Mouse (Mus musculus): ENCODE measurements around the gene Pex14. TPM values are rescaled to one million over a fixed set of nuclear protein-coding genes. Genes with fewer than 3 reads are reported as not detected.

The Pex14 gene
- polyA plus RNA-seq, 1 experiment from 2014 or later: 53.9 TPM

DNA sequence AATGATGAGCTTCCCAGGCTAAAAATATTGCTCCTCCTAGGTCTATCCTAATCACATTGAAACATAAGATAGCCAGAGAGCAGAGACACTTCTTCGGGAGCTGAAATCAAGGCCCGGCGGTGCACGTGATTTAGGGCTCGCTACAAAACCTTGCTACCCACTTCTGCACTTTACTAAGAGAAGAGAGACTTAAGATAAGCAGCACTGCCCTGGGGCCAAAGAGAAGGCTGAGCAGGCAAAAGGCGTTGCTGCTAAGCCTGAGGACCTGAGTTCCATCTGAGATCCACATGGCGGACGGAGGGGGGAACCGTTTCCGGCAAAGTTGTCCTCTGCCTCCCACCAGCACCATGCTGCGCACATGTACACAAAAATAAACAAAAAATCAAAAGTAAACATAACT lies 1.1 kb downstream of the Pex14 start:
- WGBS: 22% methylated on average over 11 of the region's 11 CpGs
- peak overlapping the region; percentile 95 for H3K9ac ChIP-seq (replicated peaks)
- H3K27me3 ChIP-seq: no peaks in the 10 kb centered on the region
- H3K4me1 ChIP-seq: peaks cover 16% of the 10 kb centered on the region
- ATAC-seq (ENCODE audit: low FRiP score, low read depth): no peak
- H3K36me3 ChIP-seq: peaks cover 7% of the 10 kb centered on the region; the same call in 1 of the 2 replicates
- no peak overlapping the region for H3K27ac ChIP-seq (replicated peaks)
- H3K9me3 ChIP-seq: no peaks in the 10 kb centered on the region
- peak overlapping the region; percentile 96 for H3K4me2 ChIP-seq (replicated peaks)
- peak overlapping the region; percentile 100 for H3K4me3 ChIP-seq

DNA sequence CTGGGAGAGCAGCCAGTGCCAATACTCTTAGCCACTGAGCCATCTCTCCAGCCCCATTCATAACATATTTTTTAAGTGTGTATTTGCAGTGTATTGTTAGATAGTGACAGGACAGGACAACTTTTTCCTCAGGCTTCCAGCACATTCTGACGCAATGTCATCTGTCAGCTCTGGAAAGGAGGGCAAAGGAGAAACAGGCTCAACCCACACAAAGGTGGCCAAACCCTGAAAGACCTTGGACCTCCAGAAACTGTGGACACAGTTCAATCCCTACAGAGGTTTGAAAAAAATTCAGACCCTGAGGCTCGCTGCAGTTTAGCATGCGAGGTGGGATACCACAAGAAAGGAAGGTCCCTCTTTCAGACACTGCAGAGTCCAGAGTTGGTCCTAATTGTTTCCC lies 1.7 kb downstream of the Pex14 start:
- peaks cover 16% of the 10 kb centered on the region for H3K4me1 ChIP-seq
- no peaks in the 10 kb centered on the region for H3K27me3 ChIP-seq
- H3K9ac ChIP-seq (replicated peaks): no peak overlapping the region
- no peak for ATAC-seq (ENCODE audit: low FRiP score, low read depth)
- no peak overlapping the region for H3K27ac ChIP-seq (replicated peaks)
- H3K9me3 ChIP-seq: no peaks in the 10 kb centered on the region
- no peak overlapping the region for H3K4me2 ChIP-seq (replicated peaks)
- peaks cover 11% of the 10 kb centered on the region for H3K36me3 ChIP-seq
- WGBS: 79% methylated on average over 3 of the region's 3 CpGs
- 0 out of 2 replicates have a peak overlapping the region, but pooled peaks have one; percentile 100 for H3K4me3 ChIP-seq

GRCm38 (mm10) chr4:149091364-149091763 lies 8.3 kb downstream of the Pex14 start:
- H3K27ac ChIP-seq (replicated peaks): no peak overlapping the region
- no peaks in the 10 kb centered on the region for H3K4me1 ChIP-seq
- no peak overlapping the region for H3K4me2 ChIP-seq (replicated peaks)
- H3K27me3 ChIP-seq: no peaks in the 10 kb centered on the region
- WGBS: 92% methylated on average over 8 of the region's 8 CpGs
- H3K9ac ChIP-seq (replicated peaks): no peak overlapping the region
- H3K9me3 ChIP-seq: no peaks in the 10 kb centered on the region
- ATAC-seq (ENCODE audit: low FRiP score, low read depth): no peak
- H3K36me3 ChIP-seq: peaks cover 19% of the 10 kb centered on the region
- H3K4me3 ChIP-seq: no peak overlapping the region

DNA sequence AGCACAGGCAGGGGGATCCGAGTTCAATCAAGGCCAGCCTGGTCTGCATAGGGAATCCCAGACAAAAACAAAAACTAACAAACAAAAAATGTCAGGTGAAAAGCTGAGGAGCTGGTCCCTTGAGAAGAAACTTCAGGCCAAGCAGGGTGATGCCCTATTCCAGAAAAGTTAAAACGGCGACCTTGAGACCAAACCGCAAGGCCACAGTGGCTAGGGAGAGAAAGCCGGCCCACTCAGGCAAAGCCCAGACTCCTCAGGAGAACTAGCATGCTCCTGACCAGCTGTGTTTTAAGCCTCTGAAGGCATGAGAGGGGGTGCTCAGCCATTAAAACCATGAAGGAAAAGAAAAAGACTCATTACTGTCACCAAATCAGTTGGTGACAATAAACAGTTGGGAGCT lies 14.3 kb downstream of the Pex14 start:
- H3K4me2 ChIP-seq (replicated peaks): no peak overlapping the region
- no peak overlapping the region for H3K9ac ChIP-seq (replicated peaks)
- no peak overlapping the region for H3K4me3 ChIP-seq
- H3K9me3 ChIP-seq: no peaks in the 10 kb centered on the region
- no peak overlapping the region for H3K27ac ChIP-seq (replicated peaks)
- no peaks in the 10 kb centered on the region for H3K27me3 ChIP-seq
- no peak for ATAC-seq (ENCODE audit: low FRiP score, low read depth)
- 80% methylated on average over 5 of the region's 5 CpGs for WGBS
- H3K4me1 ChIP-seq: no peaks in the 10 kb centered on the region
- H3K36me3 ChIP-seq: no peaks in the 10 kb centered on the region

DNA sequence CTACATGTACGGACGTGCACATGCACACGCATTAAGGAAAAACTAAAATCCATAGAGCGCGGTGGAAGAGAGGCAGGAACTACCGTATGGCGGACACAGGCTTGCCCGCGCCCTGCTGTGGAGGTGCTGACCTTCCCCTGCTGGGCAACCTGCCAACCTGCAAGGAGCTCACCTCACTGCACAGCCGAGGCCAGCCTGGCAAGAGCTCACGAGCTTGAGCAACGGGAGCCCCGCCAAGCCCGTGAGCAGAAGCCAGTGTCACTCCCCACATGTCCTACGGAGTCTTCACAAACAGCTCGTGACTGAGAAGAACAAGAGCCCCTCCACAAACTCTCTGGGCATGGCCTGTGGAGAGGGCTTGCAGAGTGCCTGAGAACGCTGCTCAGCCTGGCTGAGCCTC lies 18.1 kb downstream of the Pex14 start:
- WGBS: 84% methylated on average over 17 of the region's 17 CpGs
- H3K27ac ChIP-seq (replicated peaks): no peak overlapping the region
- no peaks in the 10 kb centered on the region for H3K9me3 ChIP-seq
- no peak overlapping the region for H3K4me3 ChIP-seq
- ATAC-seq (ENCODE audit: low FRiP score, low read depth): no peak
- peaks cover 4% of the 10 kb centered on the region for H3K4me1 ChIP-seq
- no peak overlapping the region for H3K9ac ChIP-seq (replicated peaks)
- H3K36me3 ChIP-seq: no peaks in the 10 kb centered on the region
- H3K27me3 ChIP-seq: no peaks in the 10 kb centered on the region
- H3K4me2 ChIP-seq (replicated peaks): no peak overlapping the region

- Histone ChIP-seq H3K4me2 (replicated peaks) (no peak overlapping the region), H3K36me3 (peaks cover 3% of the 10 kb centered on the region), H3K27me3 (no peaks in the 10 kb centered on the region), H3K4me3 (no peak overlapping the region), H3K9me3 (no peaks in the 10 kb centered on the region), H3K27ac (replicated peaks) (no peak overlapping the region), H3K9ac (replicated peaks) (no peak overlapping the region), H3K4me1 (peaks cover 14% of the 10 kb centered on the region)
- ATAC-seq (ENCODE audit: low FRiP score, low read depth): no peak
- 90% methylated on average over 8 of the region's 8 CpGs for WGBS
These were observed 19.6 kb downstream of the Pex14 start for GRCm38 (mm10) chr4:149080111-149080510.

DNA sequence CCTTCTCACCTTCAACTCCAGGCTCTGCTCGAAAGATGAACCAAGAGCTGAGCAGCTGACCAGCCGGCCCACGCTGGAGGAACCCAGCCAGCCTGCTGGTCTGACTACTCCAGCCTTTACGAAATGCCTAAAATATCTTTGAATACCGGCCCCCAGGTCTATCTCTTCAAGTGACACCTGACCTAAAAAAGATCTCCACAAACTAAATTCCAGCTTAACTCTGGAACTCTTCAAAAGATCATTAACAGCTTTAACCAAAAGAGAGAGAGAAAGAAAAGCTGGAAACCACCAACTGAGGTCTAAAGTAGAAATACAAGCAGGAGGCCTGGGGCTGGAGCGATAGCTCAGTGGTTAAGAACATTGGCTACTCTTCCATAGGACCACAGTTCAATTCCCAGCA lies 20.0 kb downstream of the Pex14 start:
- no peak for ATAC-seq (ENCODE audit: low FRiP score, low read depth)
- no peaks in the 10 kb centered on the region for H3K9me3 ChIP-seq
- H3K27ac ChIP-seq (replicated peaks): no peak overlapping the region
- H3K4me3 ChIP-seq: no peak overlapping the region
- no peaks in the 10 kb centered on the region for H3K27me3 ChIP-seq
- WGBS: 89% methylated on average over 6 of the region's 6 CpGs
- H3K36me3 ChIP-seq: peaks cover 8% of the 10 kb centered on the region
- H3K4me2 ChIP-seq (replicated peaks): no peak overlapping the region
- H3K9ac ChIP-seq (replicated peaks): no peak overlapping the region
- H3K4me1 ChIP-seq: peaks cover 14% of the 10 kb centered on the region

GRCm38 (mm10) chr4:149078261-149078660 lies 21.4 kb downstream of the Pex14 start:
- Histone ChIP-seq H3K36me3 (peaks cover 12% of the 10 kb centered on the region), H3K27me3 (no peaks in the 10 kb centered on the region), H3K4me2 (replicated peaks) (no peak overlapping the region), H3K27ac (replicated peaks) (no peak overlapping the region), H3K9me3 (no peaks in the 10 kb centered on the region), H3K4me3 (no peak overlapping the region), H3K9ac (replicated peaks) (no peak overlapping the region), H3K4me1 (peaks cover 14% of the 10 kb centered on the region)
- 59% methylated on average over 4 of the region's 4 CpGs for WGBS
- ATAC-seq (ENCODE audit: low FRiP score, low read depth): no peak

DNA sequence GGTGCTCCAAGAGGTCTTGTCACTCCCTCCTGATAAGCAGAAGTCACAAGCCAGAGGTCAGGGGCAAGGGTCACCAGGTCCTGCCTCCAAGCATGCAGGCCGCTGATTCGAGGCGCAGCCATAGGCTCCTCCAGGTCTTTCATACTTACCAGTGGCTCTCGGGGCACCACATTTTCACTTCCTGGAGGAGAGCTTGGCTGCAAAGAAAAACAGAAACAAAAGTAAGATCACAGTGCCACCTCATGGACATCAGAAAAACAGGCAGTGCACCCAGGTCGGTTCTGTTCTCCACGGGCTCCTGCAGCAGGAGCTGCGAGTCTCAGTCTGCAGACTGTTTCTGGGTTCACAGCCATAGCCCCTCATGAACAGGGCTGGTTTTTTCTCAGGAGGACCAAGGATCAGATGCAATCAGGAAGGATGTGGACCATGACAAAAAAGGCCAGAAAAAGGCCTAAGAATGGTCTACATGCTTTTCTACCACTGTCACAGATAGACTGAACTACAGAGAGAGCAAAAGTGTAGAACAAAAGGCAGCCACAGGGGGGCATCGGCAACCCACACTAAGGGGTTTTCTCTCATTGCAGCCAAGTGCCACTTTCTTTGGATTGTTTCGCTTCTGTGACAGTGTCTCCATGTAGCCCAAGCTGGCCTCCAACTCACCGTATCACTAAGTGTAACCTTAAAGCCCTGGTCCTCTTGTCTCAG lies 23.7 kb downstream of the Pex14 start:
- H3K9ac ChIP-seq (replicated peaks): no peak overlapping the region
- H3K4me3 ChIP-seq: no peak overlapping the region
- H3K27me3 ChIP-seq: no peaks in the 10 kb centered on the region
- 31% methylated on average over 10 of the region's 10 CpGs for WGBS
- no peaks in the 10 kb centered on the region for H3K9me3 ChIP-seq
- peak; percentile 41; the same call in 1 of the 2 replicates for ATAC-seq (ENCODE audit: low FRiP score, low read depth)
- H3K36me3 ChIP-seq: peaks cover 26% of the 10 kb centered on the region
- peaks cover 14% of the 10 kb centered on the region for H3K4me1 ChIP-seq
- no peak overlapping the region for H3K27ac ChIP-seq (replicated peaks)
- no peak overlapping the region for H3K4me2 ChIP-seq (replicated peaks)

GRCm38 (mm10) chr4:149075073-149075472 lies 24.6 kb downstream of the Pex14 start:
- Histone ChIP-seq H3K9ac (replicated peaks) (no peak overlapping the region), H3K4me1 (peaks cover 16% of the 10 kb centered on the region), H3K27me3 (no peaks in the 10 kb centered on the region), H3K27ac (replicated peaks) (no peak overlapping the region), H3K36me3 (peaks cover 26% of the 10 kb centered on the region), H3K9me3 (no peaks in the 10 kb centered on the region), H3K4me3 (no peak overlapping the region), H3K4me2 (replicated peaks) (no peak overlapping the region)
- 97% methylated on average over 13 of the region's 13 CpGs for WGBS
- no peak for ATAC-seq (ENCODE audit: low FRiP score, low read depth)

- WGBS: 87% methylated on average over 22 of the region's 22 CpGs
- no peak overlapping the region for H3K27ac ChIP-seq (replicated peaks)
- no peaks in the 10 kb centered on the region for H3K9me3 ChIP-seq
- no peak overlapping the region for H3K4me2 ChIP-seq (replicated peaks)
- no peak overlapping the region for H3K9ac ChIP-seq (replicated peaks)
- no peak overlapping the region for H3K4me3 ChIP-seq
- peaks cover 1% of the 10 kb centered on the region; the same call in 1 of the 2 replicates for H3K36me3 ChIP-seq
- ATAC-seq (ENCODE audit: low FRiP score, low read depth): no peak
- no peaks in the 10 kb centered on the region for H3K27me3 ChIP-seq
- H3K4me1 ChIP-seq: peaks cover 17% of the 10 kb centered on the region; the same call in 1 of the 2 replicates
These were observed 32.8 kb downstream of the Pex14 start for GRCm38 (mm10) chr4:149066672-149067551.

Measured in midbrain, embryonic 12.5 days (tissue).